Mouse (Mus musculus) G1E (cell line): ENCODE results near the gene Jazf1.

ENCODE experiments used
- CTCF ChIP-seq: IDR thresholded peaks from 2 replicates; pipeline ENCODE4 v1.5.1; 2012; ENCODE audit warnings: low read depth, low read length, inconsistent platforms, mixed read lengths
- GATA1 ChIP-seq: IDR thresholded peaks from 2 replicates; pipeline ENCODE4 v1.6.1; 2012; ENCODE audit warnings: borderline replicate concordance, low read length, inconsistent platforms, mixed read lengths
- GATA2 ChIP-seq: IDR thresholded peaks from 2 replicates; pipeline ENCODE4 v1.6.1; 2012; ENCODE audit warnings: low read depth, low read length, inconsistent platforms, borderline replicate concordance
- POLR2AphosphoS5 ChIP-seq: IDR thresholded peaks from 2 replicates; pipeline ENCODE4 v1.6.1; 2012; ENCODE audit warnings: low read depth, low read length, inconsistent platforms; ENCODE audit not compliant: insufficient replicate concordance
- TAL1 ChIP-seq: conservative IDR thresholded peaks from 2 replicates; pipeline ENCODE4 v1.6.1; 2012; ENCODE audit warnings: low read depth, low read length, inconsistent platforms, mixed read lengths

DNA sequence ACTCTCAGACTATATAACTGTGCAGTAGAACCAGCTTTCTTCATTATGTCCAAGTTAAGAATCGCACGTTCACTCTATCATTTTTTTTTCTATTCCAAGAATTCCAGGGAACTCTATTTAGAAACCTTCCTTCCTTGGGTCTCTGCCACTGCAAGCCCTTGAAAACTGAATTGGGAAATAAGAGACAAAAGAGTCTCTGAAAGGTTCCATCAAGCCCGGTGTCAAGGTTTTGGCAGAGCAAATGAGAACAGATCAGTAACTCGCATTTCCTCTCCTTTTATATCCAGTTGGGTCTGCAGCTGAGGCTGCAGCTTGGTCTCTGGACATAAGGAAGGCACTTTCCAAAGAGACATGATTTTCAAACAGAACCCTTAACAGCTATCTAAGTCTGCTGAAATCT lies 173.4 kb downstream of the Jazf1 start:
- TF ChIP-seq TAL1 (no peak), CTCF (no peak), GATA1 (no peak), GATA2 (no peak), POLR2AphosphoS5 (no peak)
